Mouse (Mus musculus): ENCODE data around the gene Akr1b10.
"Not testable (repeated sequence)": the region's sequence is repeated elsewhere in the genome, so short reads cannot be mapped to it uniquely, and the experiment has no call there.

Gene Akr1b10

DNA sequence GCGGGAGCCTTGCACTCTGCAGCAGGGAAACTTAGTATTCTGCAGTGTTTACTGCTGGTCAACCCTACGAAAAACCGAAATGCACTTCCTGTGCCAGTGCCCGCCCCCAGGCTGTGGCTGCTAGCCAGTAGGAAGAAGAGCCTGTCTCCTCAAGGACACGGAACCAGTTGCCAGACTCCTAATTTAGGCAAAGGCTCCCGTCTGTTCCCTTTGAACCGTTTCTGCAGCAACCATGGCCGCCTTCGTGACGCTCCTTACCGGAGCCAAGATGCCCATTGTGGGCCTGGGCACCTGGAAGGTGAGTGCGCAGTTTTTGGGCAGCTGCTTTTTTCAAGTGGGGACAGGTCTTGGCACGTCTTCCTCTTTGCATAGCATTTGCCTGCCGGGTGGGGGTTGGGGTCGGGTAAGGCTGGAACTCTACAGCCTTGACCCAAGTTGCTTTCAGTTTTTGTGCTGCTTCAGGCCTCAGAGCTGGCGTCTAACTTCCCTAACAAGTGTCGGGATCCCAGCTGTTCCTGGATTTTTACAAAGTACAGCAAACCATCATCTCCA, at the start of gene Akr1b10:
Akr1b10 (plus strand) TSS at position 109 of the 552 bp plus-strand sequence.
- DNase-seq (ENCODE audit: low read depth), result peak; percentile 91

GRCm38 (mm10) chr6:34334673-34335072, 49.3 kb upstream of the Akr1b10 start:
- DNase-seq (ENCODE audit: low read depth), result no peak

DNA sequence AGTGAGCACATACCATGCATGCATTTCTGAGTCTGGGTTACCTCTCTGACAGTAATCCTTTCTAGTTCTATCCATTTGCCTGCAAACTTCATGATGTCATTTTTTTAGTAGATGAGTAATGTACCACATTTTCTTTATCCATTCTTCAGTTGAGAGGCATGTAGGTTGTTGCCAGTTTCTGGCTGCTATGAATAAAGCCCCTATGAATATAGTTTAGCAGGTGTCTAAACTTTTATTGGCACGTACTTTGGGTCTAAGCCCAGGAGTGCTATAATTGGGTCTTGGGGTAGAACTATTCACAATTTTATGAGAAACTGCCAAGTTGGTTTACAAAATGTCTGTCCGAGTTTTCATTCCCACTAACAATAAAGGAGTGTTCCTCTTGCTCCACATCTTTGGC, 46.2 kb upstream of the Akr1b10 start:
- no peak for DNase-seq (ENCODE audit: low read depth)

DNA sequence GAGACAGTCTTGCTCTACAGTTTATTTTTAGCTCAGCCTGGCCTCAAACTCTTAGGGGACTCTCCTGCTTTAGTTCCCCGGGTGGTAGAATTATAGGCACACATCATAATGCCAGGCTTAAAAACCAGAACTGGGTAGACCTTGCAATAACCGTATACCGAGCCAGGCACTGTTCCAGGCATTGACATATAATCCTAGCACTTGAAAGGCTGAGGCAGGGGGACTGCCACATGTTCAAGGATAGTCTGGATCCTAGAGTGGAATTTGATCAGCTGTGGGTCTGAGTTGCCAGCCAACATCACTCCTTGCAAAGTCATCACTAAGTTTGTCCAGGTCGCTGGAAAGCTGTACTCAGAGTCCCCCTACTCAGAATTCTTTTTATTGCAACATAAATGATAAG, 42.0 kb upstream of the Akr1b10 start:
- DNase-seq (ENCODE audit: low read depth), result no peak

DNA sequence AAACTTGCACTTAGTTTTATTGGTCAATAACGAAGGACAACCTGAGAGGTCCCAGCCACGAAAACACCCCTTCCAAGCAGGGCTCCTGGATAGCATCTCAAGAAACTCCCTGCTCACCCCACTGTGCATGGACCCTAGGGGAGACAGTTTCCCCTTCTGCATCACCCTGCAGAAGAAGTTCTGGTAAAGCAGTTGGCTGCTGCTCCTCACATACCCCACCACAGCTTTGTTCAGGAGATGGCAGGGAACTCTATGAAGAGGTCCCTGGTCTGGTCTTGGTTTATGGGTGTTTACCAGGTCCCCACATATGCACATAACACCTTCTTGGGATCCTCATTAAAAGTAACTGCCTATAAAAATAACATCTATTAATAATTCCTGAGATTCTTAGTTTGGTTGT, 41.5 kb upstream of the Akr1b10 start:
- DNase-seq (ENCODE audit: low read depth), result no peak

DNA sequence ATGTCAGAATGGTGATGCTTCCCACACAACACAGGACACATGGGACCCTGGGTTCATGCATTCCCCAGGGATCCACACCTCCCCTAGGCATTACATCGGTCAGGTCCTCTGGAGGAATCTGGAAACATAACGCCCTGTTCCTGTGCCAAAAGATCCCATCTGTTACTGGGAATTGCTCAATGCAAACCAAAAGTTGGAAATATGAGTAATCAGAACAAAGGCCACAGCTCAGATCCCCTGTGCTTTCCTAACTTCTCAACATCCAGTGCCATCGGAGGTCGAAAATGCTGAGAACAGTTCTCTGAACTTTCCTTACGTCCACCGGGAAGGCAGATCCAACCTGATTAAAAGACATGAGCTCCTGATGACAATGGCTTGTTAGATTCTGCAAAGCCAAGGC, 40.6 kb upstream of the Akr1b10 start:
- no peak for DNase-seq (ENCODE audit: low read depth)

DNA sequence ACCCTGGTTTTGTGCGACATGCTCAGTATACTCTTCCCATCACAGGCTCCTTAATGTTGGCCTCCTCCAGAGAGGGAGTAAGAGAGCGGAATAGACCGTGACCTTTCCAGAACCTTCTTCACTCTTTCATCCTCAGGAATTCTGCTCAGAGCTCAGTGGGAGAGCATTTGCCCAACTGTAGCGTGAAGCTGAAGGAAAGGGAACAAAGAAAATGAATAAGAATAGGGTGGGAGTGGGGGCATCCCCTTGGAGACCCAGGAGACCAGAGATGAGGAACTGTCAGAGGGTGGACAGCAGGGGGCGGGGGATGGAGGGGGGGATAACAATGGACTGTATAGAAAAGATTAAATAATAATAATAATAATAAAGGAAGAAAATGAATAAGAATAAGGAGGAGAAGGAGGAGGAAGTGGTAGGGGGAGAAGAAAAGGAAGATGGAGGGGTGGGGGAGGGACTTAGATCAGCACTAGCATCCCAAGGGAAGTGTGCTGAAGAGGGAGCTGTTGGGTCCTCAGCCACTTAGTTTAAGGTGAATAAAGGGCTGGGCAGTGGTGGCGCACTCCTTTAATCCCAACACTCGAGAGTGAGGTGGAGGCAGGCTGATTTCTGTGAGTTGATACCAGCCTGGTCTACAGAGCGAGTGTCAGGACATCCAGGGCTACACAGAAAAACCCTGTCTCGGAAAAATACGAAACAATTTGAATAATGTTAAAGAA, 39.7 kb upstream of the Akr1b10 start:
- DNase-seq (ENCODE audit: low read depth), result no peak

GRCm38 (mm10) chr6:34344935-34345334, 39.1 kb upstream of the Akr1b10 start:
- no peak for DNase-seq (ENCODE audit: low read depth)

DNA sequence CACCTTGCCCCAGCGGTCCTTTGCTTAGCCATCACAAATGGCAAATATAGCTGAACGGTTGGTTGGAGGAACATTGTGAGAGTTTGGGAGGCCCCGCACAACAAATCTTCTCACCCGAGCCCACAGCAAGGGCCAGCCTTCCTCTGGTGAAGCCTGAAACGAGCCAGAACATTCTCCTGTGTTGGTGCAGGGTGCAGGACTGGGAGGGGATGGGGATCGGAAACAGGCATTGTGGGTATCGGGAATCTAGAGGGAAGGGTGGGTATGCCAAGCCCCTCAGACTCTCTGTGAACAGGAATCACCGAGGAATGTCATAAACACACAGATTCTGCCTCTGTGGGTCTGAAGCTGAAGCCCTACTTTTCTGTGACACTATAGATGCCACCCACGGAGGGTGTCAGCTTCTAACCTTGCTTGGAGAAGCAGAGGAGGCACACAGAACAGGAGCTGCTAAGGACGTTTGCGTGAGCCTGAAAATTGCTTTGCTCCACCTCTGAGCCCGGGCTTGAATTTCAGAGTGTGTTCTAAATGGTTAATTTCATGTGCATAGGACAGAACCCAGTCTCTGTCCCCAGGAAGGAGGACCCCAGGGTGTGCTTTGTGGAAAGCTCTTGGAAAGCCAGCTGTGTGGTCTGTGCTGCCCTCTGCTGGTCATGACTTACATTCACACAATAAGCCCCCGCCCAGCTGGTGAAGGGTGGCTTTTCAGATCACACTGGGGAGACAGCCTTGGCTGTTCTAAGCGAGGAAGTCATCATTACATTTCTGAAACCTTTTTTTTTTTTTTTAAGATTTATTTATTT, 37.7 kb upstream of the Akr1b10 start:
- peak; percentile 69 for DNase-seq (ENCODE audit: low read depth)

- no peak for DNase-seq (ENCODE audit: low read depth)
Observed at GRCm38 (mm10) chr6:34350037-34350699, 33.9 kb upstream of the Akr1b10 start.

GRCm38 (mm10) chr6:34351481-34351880, 32.5 kb upstream of the Akr1b10 start:
- not testable (repeated sequence) for DNase-seq (ENCODE audit: low read depth)

GRCm38 (mm10) chr6:34352401-34352800, 31.6 kb upstream of the Akr1b10 start:
- no peak for DNase-seq (ENCODE audit: low read depth)

- peak; percentile 52 for DNase-seq (ENCODE audit: low read depth)
Observed at GRCm38 (mm10) chr6:34353658-34354353, 30.2 kb upstream of the Akr1b10 start, which contains the start of gene Akr1b8. TSS of gene Akr1b8 (plus strand) at chr6:34354119.

DNA sequence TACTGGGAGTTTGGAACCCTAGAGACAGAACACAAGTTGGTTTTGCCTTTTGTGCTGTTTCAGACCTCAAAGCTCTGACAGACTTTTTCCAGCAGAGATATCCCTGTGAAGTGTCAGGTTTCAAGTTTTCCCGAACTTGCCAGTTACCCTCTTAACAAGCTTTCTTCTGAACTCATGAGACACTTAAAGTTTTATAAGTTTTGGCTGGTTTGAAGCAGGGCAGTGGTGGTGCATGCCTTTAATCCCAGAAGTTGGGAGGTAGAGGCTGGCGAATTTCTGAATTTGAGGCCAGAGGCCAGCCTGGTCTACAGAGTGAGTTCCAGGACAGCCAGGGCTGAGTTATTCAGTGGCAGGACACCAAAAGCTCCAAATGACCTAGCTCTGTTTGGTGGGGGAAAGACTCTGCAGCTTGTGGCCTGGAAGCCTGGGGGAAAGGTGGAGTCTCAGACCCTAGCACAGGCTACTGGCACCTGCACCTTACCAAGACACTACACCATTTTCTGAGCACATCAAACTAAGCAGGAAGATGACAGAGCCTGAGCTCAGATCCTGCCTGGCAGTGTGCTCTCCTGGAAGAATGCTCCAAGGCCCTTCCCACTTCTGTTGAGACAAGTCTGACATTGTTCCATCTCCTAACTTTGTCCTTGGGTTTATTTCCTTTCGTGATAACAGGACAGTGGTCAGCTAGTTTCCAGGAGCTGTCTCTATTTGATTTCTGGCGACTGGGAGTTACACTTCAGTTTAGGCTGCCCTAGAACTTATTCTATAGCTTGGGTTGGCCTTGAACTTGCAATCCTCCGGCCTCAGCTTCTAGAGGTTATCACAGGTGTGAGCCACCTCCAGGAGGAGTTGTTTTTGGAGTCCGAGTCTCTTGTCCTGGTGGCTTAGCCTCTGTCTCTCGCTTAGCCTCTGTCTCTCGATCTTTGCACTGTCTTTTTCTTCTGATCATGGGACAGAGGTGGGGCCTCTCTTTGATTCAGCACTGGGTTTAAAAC, 29.4 kb upstream of the Akr1b10 start:
- no peak for DNase-seq (ENCODE audit: low read depth)

GRCm38 (mm10) chr6:34355349-34355747, 28.7 kb upstream of the Akr1b10 start:
- no peak for DNase-seq (ENCODE audit: low read depth)

DNA sequence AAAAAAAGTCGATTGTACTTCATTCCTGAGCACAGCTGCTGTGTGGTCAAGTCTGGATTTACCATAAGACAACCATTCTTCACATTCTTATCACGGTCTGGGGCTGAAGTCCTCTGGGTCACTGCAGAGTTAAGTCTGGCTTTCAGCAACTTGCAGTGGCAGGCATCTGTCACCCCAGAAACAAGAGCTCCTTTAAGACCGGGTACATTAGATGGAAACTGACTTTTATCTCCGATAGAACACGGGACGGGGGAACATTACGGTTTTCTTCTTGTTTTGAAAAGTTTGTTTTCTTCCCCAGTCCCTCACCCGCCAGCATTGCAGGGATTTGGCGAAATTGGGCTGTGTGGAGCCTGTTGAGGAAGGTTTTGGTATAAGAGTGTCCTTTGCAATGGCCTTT, 28.2 kb upstream of the Akr1b10 start:
- DNase-seq (ENCODE audit: low read depth), result no peak

GRCm38 (mm10) chr6:34364217-34365136, 19.5 kb upstream of the Akr1b10 start:
- peak; percentile 44 for DNase-seq (ENCODE audit: low read depth)

GRCm38 (mm10) chr6:34367998-34368397, 16.0 kb upstream of the Akr1b10 start:
- DNase-seq (ENCODE audit: low read depth), result peak; percentile 72

DNA sequence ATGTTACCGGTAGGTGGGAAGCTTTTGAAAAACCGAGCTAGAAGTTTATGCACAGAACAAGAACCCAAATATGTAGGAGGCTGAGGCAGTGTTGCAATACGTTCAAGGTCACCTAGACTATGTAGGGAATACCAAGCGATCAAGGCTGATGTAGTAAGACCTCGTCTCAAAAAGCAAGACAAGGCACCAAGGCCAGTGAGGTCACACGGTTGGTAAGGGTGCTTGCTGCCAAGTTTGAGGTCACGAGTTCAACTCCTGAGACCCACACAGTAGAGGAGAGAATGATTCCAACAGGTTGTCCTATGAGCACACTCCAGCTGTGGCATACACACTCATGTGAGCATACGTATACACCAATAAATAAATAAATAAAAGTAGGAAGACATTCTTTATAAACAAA, 13.9 kb upstream of the Akr1b10 start:
- DNase-seq (ENCODE audit: low read depth), result no peak

Measured in 416B (cell line).